10 mouse cellular contexts compared by ENCODE assay signal in genomic region chr17:34660259-34660820, GRCm38 (mm10). TPM values are rescaled to one million over a fixed set of nuclear protein-coding genes. Genes with fewer than 3 reads are reported as not detected.
DNase-seq lines count a peak whose midpoint lies in the region; ATAC-seq and TF ChIP-seq lines count a peak whose summit lies in the region.
"Had no signal": no experiment of that assay in that cellular context is flagged by ENCODE, and none has a peak within 500 bp of the region (broad histone marks: within the 10 kb centered on the region; RNA-seq: fewer than 3 reads in every experiment).

No protein-coding gene starts in this region.

- peaks cover 24% of the 10 kb centered on the region for H3K4me1 ChIP-seq in lung, adult 2 months (ENCODE audit: control insufficient read depth, insufficient read depth, low read length)
- peaks cover 17% of the 10 kb centered on the region for H3K4me1 ChIP-seq in embryonic facial prominence, embryonic 14.5 days (ENCODE audit: control insufficient read depth, insufficient read depth, low read length)
- H3K4me1 ChIP-seq in heart, embryonic 14.5 days (ENCODE audit: control insufficient read depth in 2 of 2, insufficient read depth in 2 of 2, low read length in 2 of 2), result peaks cover 22 to 26% of the 10 kb centered on the region in 2 experiments
- peaks cover 32% of the 10 kb centered on the region for H3K4me1 ChIP-seq in limb, embryonic 15.5 days

- 0 out of 2 replicates have a peak overlapping the region, but pooled peaks have one; percentile 28 for H3K9ac ChIP-seq in embryonic facial prominence, embryonic 14.5 days (ENCODE audit: low read depth, low read length)
- H3K9ac ChIP-seq in heart, embryonic 14.5 days (ENCODE audit: low read length), result peak overlapping the region; percentile 45; the same call in 1 of the 2 replicates
- peak overlapping the region; percentile 2; the same call in 1 of the 2 replicates for H3K9ac ChIP-seq in limb, embryonic 15.5 days
- H3K9ac ChIP-seq: forebrain, postnatal 0 days had no signal

- peaks cover 24% of the 10 kb centered on the region; the same call in 1 of the 2 replicates for H3K27me3 ChIP-seq in embryonic facial prominence, embryonic 14.5 days (replicated peaks; ENCODE audit: control insufficient read depth, insufficient read depth, low read length)
- peaks cover 17% of the 10 kb centered on the region for H3K27me3 ChIP-seq in heart, embryonic 14.5 days (ENCODE audit: control insufficient read depth, insufficient read depth, low read length)
- H3K27me3 ChIP-seq in limb, embryonic 15.5 days, result peaks cover 60% of the 10 kb centered on the region

- H3K27ac ChIP-seq in embryonic facial prominence, embryonic 14.5 days (replicated peaks; ENCODE audit: low read depth, low read length), result no peak overlapping the region
- 0 out of 4 replicates have a peak overlapping the region, but pooled peaks of 1 of the 2 experiments have one; percentile 14 for H3K27ac ChIP-seq in heart, embryonic 14.5 days (replicated peaks in 1 of 2; ENCODE audit: control insufficient read depth in 1 of 2, insufficient read depth in 1 of 2, low read depth in 2 of 2, low read length in 2 of 2)
- H3K27ac ChIP-seq in limb, embryonic 15.5 days, result no peak overlapping the region
- H3K27ac ChIP-seq: left cerebral cortex, adult 2 months had no signal

- WGBS in lung, adult 2 months, result 42% methylated on average over 11 of the region's 11 CpGs
- 27% methylated on average over 11 of the region's 11 CpGs for WGBS in embryonic facial prominence, embryonic 14.5 days
- WGBS in heart, embryonic 14.5 days, result 33% methylated on average over 11 of the region's 11 CpGs
- WGBS in limb, embryonic 15.5 days, result 31% methylated on average over 11 of the region's 11 CpGs

- peak overlapping the region; percentile 46; the same call in 1 of the 2 replicates for H3K4me2 ChIP-seq in embryonic facial prominence, embryonic 14.5 days (ENCODE audit: low read depth, low read length)
- peak overlapping the region; percentile 48 for H3K4me2 ChIP-seq in heart, embryonic 14.5 days (ENCODE audit: low read length)
- H3K4me2 ChIP-seq in limb, embryonic 15.5 days, result 0 out of 2 replicates have a peak overlapping the region, but pooled peaks have one; percentile 41

- H3K9me3 ChIP-seq in embryonic facial prominence, embryonic 14.5 days (ENCODE audit: control insufficient read depth, low read length), result no peaks in the 10 kb centered on the region
- H3K9me3 ChIP-seq in heart, embryonic 14.5 days (ENCODE audit: control insufficient read depth, low read length), result no peaks in the 10 kb centered on the region
- no peaks in the 10 kb centered on the region for H3K9me3 ChIP-seq in limb, embryonic 15.5 days

- H3K36me3 ChIP-seq in embryonic facial prominence, embryonic 14.5 days (ENCODE audit: control insufficient read depth, insufficient read depth, low read length), result no peaks in the 10 kb centered on the region
- H3K36me3 ChIP-seq in heart, embryonic 14.5 days (ENCODE audit: control insufficient read depth, insufficient read depth, low read length), result no peaks in the 10 kb centered on the region
- no peaks in the 10 kb centered on the region for H3K36me3 ChIP-seq in limb, embryonic 15.5 days

- no peak for DNase-seq in lung, adult 2 months
- DNase-seq in lung, postnatal 36 days, result no peak
- DNase-seq in embryonic facial prominence, embryonic 14.5 days (ENCODE audit: low spot score), result no peak
- DNase-seq in thymus, postnatal 0 days (ENCODE audit: low spot score), result no peak
- no peak for DNase-seq in cerebellum, adult 18-20 months
- DNase-seq: forebrain, postnatal 0 days had no signal

- no peak; the same call in 1 of the 2 replicates for ATAC-seq in embryonic facial prominence, embryonic 14.5 days (ENCODE audit: low read depth)
- ATAC-seq in heart, embryonic 14.5 days (ENCODE audit: insufficient number of reproducible peaks, insufficient read depth, low FRiP score, low read depth), result no peak
- no peak for ATAC-seq in limb, embryonic 15.5 days (ENCODE audit: insufficient number of reproducible peaks, low FRiP score, low TSS enrichment, low read depth)
- ATAC-seq: forebrain, postnatal 0 days had no signal

- TF ChIP-seq CTCF in lung, adult 2 months (IDR thresholded peaks at IDR 0.05; ENCODE audit: insufficient read depth, low read length), result no peak

- peak overlapping the region; percentile 62 for H3K4me3 ChIP-seq in lung, adult 2 months (replicated peaks; ENCODE audit: extremely low read depth, low read depth, low read length)
- no peak overlapping the region for H3K4me3 ChIP-seq in embryonic facial prominence, embryonic 14.5 days (ENCODE audit: low read depth, low read length)
- H3K4me3 ChIP-seq in heart, embryonic 14.5 days (ENCODE audit: control insufficient read depth in 1 of 2, insufficient read depth in 1 of 2, low read depth in 1 of 2, low read length in 2 of 2), result peak overlapping the region; percentile 0 to 19; a peak in 3 of 4 replicates
- peak overlapping the region; percentile 20 for H3K4me3 ChIP-seq in limb, embryonic 15.5 days

- TF ChIP-seq POLR2A in lung, adult 2 months (IDR thresholded peaks at IDR 0.05; ENCODE audit: borderline replicate concordance, extremely low read depth, low read depth, low read length), result peak; percentile 24; the same call in 1 of the 2 replicates

RNA-seq across cellular contexts. Expression of gene Tnxb, which starts 10.0 kb away (rescaled TPM):
- 39.6 and 49.2 TPM in 2 replicates for polyA plus RNA-seq in lung, adult 2 months (2012; rRNA removed)
- 1.8 and 3.1 TPM in 2 replicates for polyA plus RNA-seq in embryonic facial prominence, embryonic 14.5 days (2014; fragmentation: Nextera tagmentation; extraction: Ambion mirVana)
- polyA plus RNA-seq in heart, embryonic 14.5 days (2014; fragmentation: Nextera tagmentation; extraction: Ambion mirVana), result 2.7 and 3.0 TPM in 2 replicates
- 1.9 and 4.2 TPM in 2 replicates for polyA plus RNA-seq in limb, embryonic 15.5 days (2015; fragmentation: Nextera tagmentation; extraction: Ambion mirVana)
- 0.54 and 0.59 TPM in 2 replicates for polyA plus RNA-seq in thymus, postnatal 0 days (2015; fragmentation: Nextera tagmentation; extraction: Ambion mirVana)

RNA-seq across cellular contexts. Expression of gene Atf6b, which starts 13.4 kb away (rescaled TPM):
- polyA plus RNA-seq in lung, adult 2 months (2012; rRNA removed), result 81.8 and 88.0 TPM in 2 replicates
- 60.8 and 68.5 TPM in 2 replicates for polyA plus RNA-seq in embryonic facial prominence, embryonic 14.5 days (2014; fragmentation: Nextera tagmentation; extraction: Ambion mirVana)
- polyA plus RNA-seq in heart, embryonic 14.5 days (2014; fragmentation: Nextera tagmentation; extraction: Ambion mirVana), result 28.7 and 34.3 TPM in 2 replicates
- polyA plus RNA-seq in limb, embryonic 15.5 days (2015; fragmentation: Nextera tagmentation; extraction: Ambion mirVana), result 85.4 and 88.3 TPM in 2 replicates
- polyA plus RNA-seq in thymus, postnatal 0 days (2015; fragmentation: Nextera tagmentation; extraction: Ambion mirVana), result 56.6 and 60.8 TPM in 2 replicates

RNA-seq across cellular contexts. Expression of gene Fkbpl, which starts 15.8 kb away (rescaled TPM):
- polyA plus RNA-seq in lung, adult 2 months (2012; rRNA removed), result 2.4 and 2.9 TPM in 2 replicates
- polyA plus RNA-seq in embryonic facial prominence, embryonic 14.5 days (2014; fragmentation: Nextera tagmentation; extraction: Ambion mirVana), result 10.0 and 11.8 TPM in 2 replicates
- polyA plus RNA-seq in heart, embryonic 14.5 days (2014; fragmentation: Nextera tagmentation; extraction: Ambion mirVana), result 7.3 and 8.9 TPM in 2 replicates
- 15.5 and 17.1 TPM in 2 replicates for polyA plus RNA-seq in limb, embryonic 15.5 days (2015; fragmentation: Nextera tagmentation; extraction: Ambion mirVana)
- polyA plus RNA-seq in thymus, postnatal 0 days (2015; fragmentation: Nextera tagmentation; extraction: Ambion mirVana), result 12.5 TPM in 2 replicates

RNA-seq across cellular contexts. Expression of gene Prrt1, which starts 31.0 kb away (rescaled TPM):
- polyA plus RNA-seq in lung, adult 2 months (2012; rRNA removed), result 5.2 and 6.7 TPM in 2 replicates
- 0.64 and 0.92 TPM in 2 replicates for polyA plus RNA-seq in embryonic facial prominence, embryonic 14.5 days (2014; fragmentation: Nextera tagmentation; extraction: Ambion mirVana)
- 0.27 and 0.39 TPM in 2 replicates for polyA plus RNA-seq in heart, embryonic 14.5 days (2014; fragmentation: Nextera tagmentation; extraction: Ambion mirVana)
- 0.46 and 0.60 TPM in 2 replicates for polyA plus RNA-seq in limb, embryonic 15.5 days (2015; fragmentation: Nextera tagmentation; extraction: Ambion mirVana)
- polyA plus RNA-seq in thymus, postnatal 0 days (2015; fragmentation: Nextera tagmentation; extraction: Ambion mirVana), result 37.4 and 39.4 TPM in 2 replicates
- polyA plus RNA-seq: liver, embryonic 16.5 days had no signal

RNA-seq across cellular contexts. Expression of gene Ppt2, which starts 32.0 kb away (rescaled TPM):
- 38.7 and 40.9 TPM in 2 replicates for polyA plus RNA-seq in lung, adult 2 months (2012; rRNA removed)
- 23.6 and 26.4 TPM in 2 replicates for polyA plus RNA-seq in embryonic facial prominence, embryonic 14.5 days (2014; fragmentation: Nextera tagmentation; extraction: Ambion mirVana)
- polyA plus RNA-seq in heart, embryonic 14.5 days (2014; fragmentation: Nextera tagmentation; extraction: Ambion mirVana), result 30.4 and 33.3 TPM in 2 replicates
- polyA plus RNA-seq in limb, embryonic 15.5 days (2015; fragmentation: Nextera tagmentation; extraction: Ambion mirVana), result 26.8 and 29.9 TPM in 2 replicates
- 38.4 and 45.5 TPM in 2 replicates for polyA plus RNA-seq in thymus, postnatal 0 days (2015; fragmentation: Nextera tagmentation; extraction: Ambion mirVana)
